Mouse (Mus musculus): ENCODE data around the gene 1810062G17Rik. TPM values are rescaled to one million over a fixed set of nuclear protein-coding genes. Genes with fewer than 3 reads are reported as not detected.

The 1810062G17Rik gene
- polyA plus RNA-seq, 1 experiment from 2014 or later: 1.9 TPM

DNA sequence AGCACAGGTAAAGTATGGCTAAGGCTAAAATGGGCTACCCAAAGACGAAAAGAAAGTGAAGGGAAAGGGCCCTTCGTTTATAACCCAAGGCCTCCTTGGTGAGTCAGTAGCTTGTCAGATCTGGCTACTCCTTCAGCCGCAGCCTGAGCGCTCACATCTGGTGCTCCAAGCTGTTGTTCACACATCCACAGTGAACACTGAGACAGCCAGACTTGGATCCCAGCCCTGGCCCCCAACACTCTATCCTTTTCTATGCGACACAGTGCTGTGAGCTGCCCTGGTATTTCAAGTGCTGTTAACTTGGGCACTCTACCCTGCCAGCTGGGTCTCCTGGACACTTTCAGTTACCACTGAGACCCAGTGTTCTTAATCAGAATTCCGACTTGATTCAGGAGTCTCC, 54.6 kb downstream of the 1810062G17Rik start:
- no peak overlapping the region for H3K4me2 ChIP-seq (ENCODE audit: low read length)
- no peak overlapping the region for H3K4me3 ChIP-seq (ENCODE audit: low read depth, low read length)
- no peak for ATAC-seq (replicated peaks; ENCODE audit: low FRiP score, low TSS enrichment, low read depth)
- H3K9me3 ChIP-seq (ENCODE audit: control insufficient read depth, low read length): no peaks in the 10 kb centered on the region
- H3K36me3 ChIP-seq (ENCODE audit: control insufficient read depth, insufficient read depth, low read length): no peaks in the 10 kb centered on the region
- peaks cover 8% of the 10 kb centered on the region for H3K4me1 ChIP-seq (replicated peaks; ENCODE audit: control insufficient read depth, insufficient read depth, low read length)
- no peaks in the 10 kb centered on the region for H3K27me3 ChIP-seq (replicated peaks; ENCODE audit: control insufficient read depth, insufficient read depth, low read length)
- WGBS: 86% methylated on average over 6 of the region's 6 CpGs
- no peak for DNase-seq (ENCODE audit: low spot score)
- no peak overlapping the region for H3K9ac ChIP-seq (ENCODE audit: low read length)
- H3K27ac ChIP-seq (ENCODE audit: low read depth): no peak overlapping the region

DNA sequence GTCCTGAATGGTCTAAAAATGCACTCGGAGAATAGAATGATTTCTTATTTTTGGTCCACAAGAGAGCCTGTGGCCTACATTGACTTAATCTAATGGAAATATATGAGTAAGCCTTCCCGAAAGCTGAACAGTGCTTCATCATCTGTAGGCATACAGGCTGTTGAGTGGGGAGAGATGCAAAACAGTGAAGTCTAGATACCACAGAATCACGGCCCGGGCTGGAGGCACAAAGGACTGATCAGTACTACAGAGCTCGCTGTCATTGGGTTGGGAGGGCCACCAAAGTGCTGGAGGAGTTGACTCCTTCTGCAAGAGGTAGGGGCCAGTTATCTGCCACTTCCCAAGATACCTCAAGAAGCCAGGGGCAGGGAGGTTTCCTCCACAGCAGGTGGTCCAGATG, 55.0 kb downstream of the 1810062G17Rik start:
- no peak overlapping the region for H3K27ac ChIP-seq (ENCODE audit: low read depth)
- H3K9me3 ChIP-seq (ENCODE audit: control insufficient read depth, low read length): no peaks in the 10 kb centered on the region
- H3K4me3 ChIP-seq (ENCODE audit: low read depth, low read length): no peak overlapping the region
- DNase-seq (ENCODE audit: low spot score) (no peak), ATAC-seq (replicated peaks; ENCODE audit: low FRiP score, low TSS enrichment, low read depth) (no peak)
- H3K9ac ChIP-seq (ENCODE audit: low read length): no peak overlapping the region
- H3K4me1 ChIP-seq (replicated peaks; ENCODE audit: control insufficient read depth, insufficient read depth, low read length): peaks cover 8% of the 10 kb centered on the region
- H3K36me3 ChIP-seq (ENCODE audit: control insufficient read depth, insufficient read depth, low read length): no peaks in the 10 kb centered on the region
- WGBS: 81% methylated on average over 5 of the region's 5 CpGs
- H3K27me3 ChIP-seq (replicated peaks; ENCODE audit: control insufficient read depth, insufficient read depth, low read length): no peaks in the 10 kb centered on the region
- no peak overlapping the region for H3K4me2 ChIP-seq (ENCODE audit: low read length)

DNA sequence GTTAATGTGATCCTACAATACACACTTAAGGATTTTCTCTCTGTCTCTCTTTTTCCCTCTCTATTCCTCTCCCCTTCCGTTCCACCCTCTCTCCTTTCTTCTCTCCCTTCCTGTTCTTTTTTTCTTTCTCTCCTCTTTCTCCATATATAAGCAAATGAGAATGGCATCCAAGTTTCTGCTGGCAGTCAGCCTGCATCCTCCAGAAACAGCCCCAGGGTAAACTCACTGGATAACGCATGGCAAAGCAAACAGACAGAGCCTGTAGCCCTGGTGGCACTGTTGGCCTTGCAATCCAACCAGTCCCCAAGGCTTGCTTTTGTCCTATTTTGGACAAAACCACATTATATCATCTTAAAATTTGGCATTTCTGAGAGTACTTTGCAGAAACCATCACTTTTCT, 55.5 kb downstream of the 1810062G17Rik start:
- DNase-seq (ENCODE audit: low spot score) (no peak), ATAC-seq (replicated peaks; ENCODE audit: low FRiP score, low TSS enrichment, low read depth) (no peak)
- peaks cover 8% of the 10 kb centered on the region for H3K4me1 ChIP-seq (replicated peaks; ENCODE audit: control insufficient read depth, insufficient read depth, low read length)
- H3K27me3 ChIP-seq (replicated peaks; ENCODE audit: control insufficient read depth, insufficient read depth, low read length): no peaks in the 10 kb centered on the region
- H3K4me2 ChIP-seq (ENCODE audit: low read length): peak overlapping the region; percentile 65
- no peaks in the 10 kb centered on the region for H3K36me3 ChIP-seq (ENCODE audit: control insufficient read depth, insufficient read depth, low read length)
- H3K9ac ChIP-seq (ENCODE audit: low read length): no peak overlapping the region
- 40% methylated on average over 2 of the region's 2 CpGs for WGBS
- H3K4me3 ChIP-seq (ENCODE audit: low read depth, low read length): no peak overlapping the region
- H3K27ac ChIP-seq (ENCODE audit: low read depth): no peak overlapping the region
- H3K9me3 ChIP-seq (ENCODE audit: control insufficient read depth, low read length): no peaks in the 10 kb centered on the region

Small RNA genes within 50 kb of the gene (microRNA-seq; reads per million reads assigned to microRNA genes)
- not detected for gene Mir7009

Other genes starting within 250 kb of the 1810062G17Rik start
- gene Anxa5, start within 50 bp of the 1810062G17Rik start, polyA plus RNA-seq (2014; fragmentation: Nextera tagmentation; extraction: Ambion mirVana): 240 and 277 TPM in 2 replicates
- 0.16 and 0.20 TPM in 2 replicates for gene Gm11549, start 45.9 kb downstream of the 1810062G17Rik start, polyA plus RNA-seq (2014; fragmentation: Nextera tagmentation; extraction: Ambion mirVana)
- gene Exosc9, start 76.7 kb downstream of the 1810062G17Rik start, polyA plus RNA-seq (2014; fragmentation: Nextera tagmentation; extraction: Ambion mirVana): 60.7 and 62.1 TPM in 2 replicates
- gene Ccna2, start 96.2 kb downstream of the 1810062G17Rik start, polyA plus RNA-seq (2014; fragmentation: Nextera tagmentation; extraction: Ambion mirVana): 210 and 219 TPM in 2 replicates
- 10.4 and 13.5 TPM in 2 replicates for gene Bbs7, start 137.5 kb downstream of the 1810062G17Rik start, polyA plus RNA-seq (2014; fragmentation: Nextera tagmentation; extraction: Ambion mirVana)
- gene Trpc3, start 214.2 kb downstream of the 1810062G17Rik start, polyA plus RNA-seq (2014; fragmentation: Nextera tagmentation; extraction: Ambion mirVana): 3.7 and 5.6 TPM in 2 replicates